Mouse (Mus musculus): ENCODE data around the gene Tlr9.
A peak's percentile ranks its signal among the peaks of the same experiment; 100 is the strongest.

DNA sequence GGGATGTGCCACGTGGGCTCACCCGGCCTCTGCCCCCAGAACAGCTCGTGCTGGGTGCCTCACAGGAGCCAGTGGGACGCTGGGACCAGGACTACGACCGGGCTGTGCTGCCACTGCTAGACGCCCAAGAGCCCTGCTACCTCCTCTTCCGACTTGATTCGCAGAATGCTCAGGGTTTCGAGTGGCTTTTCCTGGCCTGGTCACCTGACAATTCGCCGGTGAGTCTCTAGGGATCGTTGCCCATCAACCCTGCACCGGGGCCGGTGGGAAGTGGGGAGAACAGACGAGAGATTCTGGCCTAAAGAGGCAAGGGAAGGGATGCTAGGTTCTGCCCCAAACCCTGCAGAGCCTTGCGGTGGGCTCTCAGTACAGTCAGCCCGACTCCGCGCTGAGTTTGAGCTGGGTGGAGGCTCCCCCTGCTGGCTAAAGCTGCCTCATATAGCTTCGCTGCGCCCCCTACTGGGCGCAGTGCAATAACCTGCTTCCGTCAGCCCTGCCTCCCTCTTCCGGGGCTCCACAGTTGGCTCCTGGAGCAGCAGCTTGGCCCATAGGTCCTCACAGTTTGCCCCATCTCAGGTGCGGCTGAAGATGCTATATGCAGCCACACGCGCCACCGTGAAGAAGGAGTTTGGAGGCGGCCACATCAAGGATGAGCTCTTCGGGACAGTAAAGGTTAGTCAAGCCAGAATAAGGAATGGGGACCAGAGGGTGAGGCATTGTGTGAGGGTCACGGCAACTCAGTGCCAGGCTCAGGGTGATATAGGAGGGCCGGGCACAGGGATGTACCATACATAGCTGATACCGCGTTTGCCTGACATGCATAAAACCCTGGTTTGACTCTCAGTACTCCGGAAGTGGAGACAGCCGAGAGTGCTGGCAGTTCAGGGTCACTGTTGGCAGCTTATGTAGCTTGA lies 10.5 kb upstream of the Tlr9 start:
- TF ChIP-seq CTCF (IDR thresholded peaks at IDR 0.05; ENCODE audit: extremely low read depth, insufficient read length, insufficient replicate concordance, low read depth, low read length) (peak; percentile 100), POLR2A (IDR thresholded peaks at IDR 0.05; ENCODE audit: low read depth, low read length) (no peak)

All from small intestine, adult 2 months (tissue).